Mouse (Mus musculus) forelimb bud, embryonic 11.5 days (tissue): Measurements from ENCODE around the gene Zfp831.

Experiments used
- DNase-seq: peaks from one replicate; pipeline ENCODE4 v3.0.0-alpha.2; 2012; ENCODE audit warnings: low read depth, low spot score

The Zfp831 gene

DNA sequence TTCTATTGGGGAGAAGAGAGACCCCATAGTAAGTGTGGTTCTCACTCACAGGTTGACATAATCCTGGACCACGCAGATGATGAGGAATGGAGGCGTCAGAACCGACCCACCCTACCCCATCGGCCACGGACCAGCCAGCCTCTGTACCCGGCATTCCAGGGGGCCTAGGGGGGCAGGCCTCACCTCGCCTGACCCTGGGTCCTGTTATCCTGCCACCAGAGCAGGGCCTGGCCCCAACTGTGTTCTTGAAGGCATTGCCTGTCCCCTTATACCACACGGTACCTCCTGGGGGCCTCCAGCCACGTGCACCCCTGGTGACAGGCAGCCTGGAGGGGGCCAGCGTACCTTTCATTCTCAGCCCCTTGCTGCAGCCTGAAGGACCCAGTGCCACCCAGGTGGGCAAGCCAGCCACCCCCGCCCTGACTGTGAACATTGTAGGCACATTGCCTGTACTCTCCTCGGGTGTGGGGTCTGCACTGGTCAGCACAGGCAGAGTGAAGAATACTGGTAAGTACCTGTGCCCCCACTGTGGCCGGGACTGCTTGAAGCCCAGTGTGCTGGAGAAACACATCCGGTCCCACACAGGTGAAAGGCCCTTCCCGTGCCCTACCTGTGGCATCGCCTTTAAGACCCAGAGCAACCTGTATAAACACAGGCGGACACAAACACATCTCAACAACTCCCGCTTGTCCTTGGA lies at the start of gene Zfp831:
Zfp831 (plus strand) TSS at position 87 of the 697 bp plus-strand sequence.
- DNase-seq = no peak

DNA sequence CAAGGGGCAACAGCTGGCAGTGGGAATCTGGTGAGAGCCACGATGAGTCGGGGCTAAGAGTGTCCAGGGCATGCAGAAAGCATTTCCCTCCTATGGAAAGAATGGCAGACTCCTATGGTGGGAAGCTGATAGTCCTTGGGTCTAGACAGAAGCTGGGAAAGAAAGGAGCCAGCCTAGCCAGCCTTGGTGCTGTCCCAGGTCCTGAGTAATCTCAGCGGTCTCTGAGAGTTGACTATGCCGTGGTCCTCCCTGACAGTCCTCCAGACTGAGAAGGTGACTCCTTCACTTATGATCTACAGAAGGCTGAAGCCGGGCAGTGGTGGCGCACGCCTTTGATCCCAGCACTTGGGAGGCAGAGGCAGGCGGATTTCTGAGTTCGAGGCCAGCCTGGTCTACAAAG lies 48.4 kb upstream of the Zfp831 start:
- DNase-seq = peak; percentile 21

DNA sequence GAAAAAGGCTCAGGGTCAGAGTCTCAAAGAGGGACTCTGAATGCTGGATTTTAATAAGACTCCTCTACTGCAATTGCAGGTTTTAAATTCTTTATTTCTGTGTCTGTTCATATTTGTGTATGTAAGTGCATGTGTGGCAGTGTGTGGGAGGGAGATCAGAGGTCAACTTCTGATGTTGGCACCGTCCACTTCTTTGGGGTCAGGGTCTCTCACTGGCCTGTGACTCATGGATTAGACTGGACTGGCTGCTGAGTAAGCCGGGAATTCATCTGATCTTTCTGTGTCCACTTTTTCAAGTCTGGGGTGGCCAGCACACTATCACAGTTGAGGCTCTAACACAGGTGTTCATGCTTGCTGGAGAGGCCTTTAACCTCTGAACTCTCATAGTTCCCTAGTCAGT lies 47.7 kb upstream of the Zfp831 start:
- DNase-seq = no peak

DNA sequence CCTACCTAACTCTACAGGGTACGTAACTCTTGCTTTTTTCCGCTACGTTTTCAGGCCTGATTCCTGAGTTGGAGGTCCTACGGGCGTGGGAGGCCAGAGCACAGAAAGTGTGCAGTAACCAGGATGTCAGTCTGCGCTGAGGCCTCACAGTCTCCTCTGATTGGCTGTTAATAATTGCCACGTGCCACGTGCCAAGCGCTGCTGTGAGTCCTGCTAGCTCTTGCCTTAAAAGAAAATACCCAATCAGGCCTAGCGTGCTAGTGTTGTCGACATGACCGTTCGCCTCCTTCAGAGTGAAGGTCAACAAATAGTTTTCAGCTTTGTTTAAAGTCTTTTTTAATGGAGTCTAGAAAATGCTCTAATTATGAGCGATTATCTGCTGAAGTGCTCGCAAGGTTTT lies 46.9 kb upstream of the Zfp831 start:
- no peak for DNase-seq

DNA sequence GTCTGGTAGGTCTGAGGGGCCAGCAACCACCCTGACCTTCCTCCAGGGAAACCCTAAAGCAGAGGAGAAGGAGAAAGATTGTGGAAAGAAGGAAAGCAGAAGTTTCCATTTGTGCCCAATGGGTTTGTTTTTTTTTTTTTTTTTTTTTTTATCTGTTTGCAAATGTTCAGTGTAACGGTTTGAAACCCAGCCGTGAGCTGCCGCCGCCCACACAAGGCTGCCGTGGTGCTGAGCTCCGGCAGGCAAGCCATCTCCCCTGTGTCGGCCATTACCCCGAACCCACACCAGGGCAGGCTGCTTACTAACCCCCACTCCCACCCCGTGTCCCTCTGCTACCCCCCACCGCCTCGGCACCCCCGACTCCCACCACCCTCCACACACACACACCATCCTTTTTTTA lies 44.9 kb upstream of the Zfp831 start:
- DNase-seq = no peak

DNA sequence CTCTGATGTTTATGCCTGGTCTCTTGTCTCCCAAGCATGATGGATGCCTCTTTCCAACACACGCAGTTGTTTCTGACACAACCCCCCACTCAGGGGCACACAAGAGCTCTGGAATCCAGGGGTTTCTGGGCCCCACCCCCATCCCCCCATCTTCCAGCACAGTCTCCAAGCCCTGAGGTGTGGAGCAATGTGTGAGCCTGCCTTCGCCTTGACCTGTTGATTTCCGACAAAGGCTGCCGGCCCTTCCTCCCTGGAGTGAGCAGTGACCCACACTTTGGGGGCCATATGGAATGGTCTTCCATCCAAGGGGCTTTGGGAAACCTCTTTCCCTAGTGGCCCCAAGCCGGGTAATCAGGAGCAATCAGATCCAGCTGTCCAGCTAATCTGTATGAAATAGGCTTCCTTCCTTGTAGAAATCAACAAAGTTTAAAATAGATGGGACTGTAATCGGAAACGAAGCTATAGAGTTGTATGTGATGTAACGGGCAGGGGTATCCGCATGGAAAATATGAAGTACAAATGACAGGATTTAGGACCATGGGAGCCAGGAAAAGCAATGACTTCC lies 44.2 kb upstream of the Zfp831 start:
- DNase-seq = no peak

DNA sequence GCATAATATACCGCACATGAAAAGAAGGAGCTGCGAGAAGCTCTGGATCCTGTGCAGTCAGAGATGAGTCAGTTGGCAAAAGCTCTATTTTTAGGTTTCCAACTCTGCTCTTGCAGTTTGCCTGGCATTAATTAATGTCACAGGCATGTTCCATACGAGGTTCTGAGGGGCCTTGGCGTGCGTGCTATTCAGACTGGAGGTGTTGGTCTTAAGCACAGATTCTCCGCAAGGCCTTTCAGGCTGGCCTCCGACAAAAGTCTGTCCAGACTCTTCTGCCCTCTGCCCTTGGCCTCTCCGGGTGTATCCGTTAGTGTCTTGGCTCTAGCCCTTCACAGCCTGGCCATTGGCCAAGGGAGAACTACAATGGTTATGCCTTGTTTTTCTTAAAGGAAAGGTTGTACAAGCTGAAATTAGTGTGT lies 43.5 kb upstream of the Zfp831 start:
- no peak for DNase-seq

DNA sequence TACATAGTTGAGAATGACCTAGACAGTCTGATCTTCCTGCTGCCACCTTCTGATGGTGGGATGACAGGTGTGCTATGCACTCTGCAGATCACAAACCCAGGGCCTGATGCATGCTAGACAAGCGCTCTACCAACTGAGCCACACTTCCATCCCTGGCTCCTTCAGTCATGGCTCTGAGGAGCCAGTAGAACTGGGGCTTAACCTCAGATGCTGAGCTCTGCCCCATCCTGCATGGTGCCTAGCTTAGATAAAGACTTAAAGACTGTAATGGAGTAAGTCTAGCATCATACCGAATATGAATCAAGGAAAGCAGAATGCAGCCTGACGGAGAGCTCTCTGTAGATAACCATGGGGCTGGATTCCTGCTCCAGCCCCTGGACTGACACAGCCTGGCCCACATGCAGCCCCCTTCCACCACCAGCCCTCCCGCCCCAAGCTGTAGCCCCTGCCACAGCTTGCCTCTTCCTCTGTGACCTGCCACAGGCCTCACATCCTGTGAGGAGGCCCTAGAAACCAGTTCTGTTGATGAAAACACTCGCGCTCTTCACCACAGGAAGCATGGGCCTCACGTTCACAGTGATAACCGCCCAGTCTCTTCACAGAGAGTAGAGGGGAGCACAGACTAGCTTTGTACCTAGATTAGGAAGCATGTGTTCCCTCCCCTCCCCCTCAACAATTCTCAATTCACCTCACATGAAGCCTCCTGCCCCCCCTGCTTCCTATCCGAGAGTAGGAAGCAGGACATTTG lies 41.2 kb upstream of the Zfp831 start:
- no peak for DNase-seq

DNA sequence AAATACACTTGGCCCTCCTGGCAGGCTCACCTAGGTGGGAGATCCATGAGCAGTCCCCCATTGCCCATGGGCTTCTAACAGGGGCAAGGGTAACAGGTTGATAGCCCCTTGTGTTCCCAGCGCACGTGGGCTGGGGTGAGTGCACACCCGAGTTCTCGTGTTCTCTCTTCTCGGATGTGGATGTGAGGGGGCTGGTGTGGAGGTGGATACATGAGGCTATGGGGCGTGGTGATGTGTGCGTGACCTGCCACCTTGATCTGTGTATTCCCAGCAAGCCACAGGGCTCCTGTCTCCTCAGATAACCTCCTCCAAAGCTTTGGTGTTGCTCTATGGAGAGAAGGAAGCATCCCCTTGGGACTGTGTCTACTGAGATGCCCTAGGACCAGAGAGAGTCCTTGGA lies 40.0 kb upstream of the Zfp831 start:
- DNase-seq = no peak

DNA sequence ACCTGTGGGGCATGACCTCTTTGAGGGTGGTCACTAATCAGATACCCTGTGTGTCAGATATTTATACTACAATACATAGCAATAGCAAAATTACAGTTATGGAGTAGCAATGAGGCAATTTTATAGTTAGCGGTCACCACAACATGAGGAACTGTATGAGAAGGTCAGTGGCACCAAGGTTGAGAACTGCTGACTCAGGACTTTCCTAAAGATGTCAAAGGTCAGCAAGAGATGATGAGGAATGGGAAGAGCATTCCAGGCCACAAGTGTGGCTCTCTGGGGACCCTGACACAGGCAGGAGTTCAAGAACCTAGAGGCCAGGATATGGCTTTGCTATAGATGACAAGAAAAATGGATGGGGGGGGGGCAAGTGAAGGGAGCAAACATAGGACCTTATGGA lies 38.3 kb upstream of the Zfp831 start:
- DNase-seq = no peak

DNA sequence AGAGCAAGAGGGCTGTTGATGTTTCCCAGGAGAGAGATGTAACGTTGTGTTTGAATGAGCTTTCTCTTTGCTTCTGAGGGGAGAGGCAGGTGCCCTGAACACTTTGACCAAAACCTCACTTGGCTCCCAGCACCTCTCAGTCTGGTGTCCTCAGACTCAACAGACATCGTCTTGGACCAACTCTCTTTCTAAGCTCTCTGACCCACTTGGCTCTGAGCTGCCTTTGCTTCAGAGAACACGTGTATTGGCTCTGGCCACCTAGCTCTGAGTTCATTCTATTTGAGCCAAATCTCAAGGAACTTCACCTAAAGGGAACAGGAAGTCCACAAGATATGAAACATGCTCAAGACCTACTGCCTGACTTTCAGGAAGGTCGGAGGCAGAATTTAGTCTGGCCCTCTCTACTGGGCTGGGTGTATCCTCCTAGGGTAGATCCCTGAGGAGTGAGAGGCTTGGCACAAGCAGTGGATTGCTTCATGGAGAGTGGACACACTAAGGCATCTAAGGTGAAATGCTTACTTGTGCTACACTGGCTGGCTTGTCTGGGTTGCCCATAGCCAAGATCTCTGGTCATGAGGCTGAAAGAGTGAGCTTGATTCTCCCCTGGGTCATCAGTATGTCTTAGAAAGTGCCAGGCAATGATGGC lies 37.8 kb upstream of the Zfp831 start:
- no peak for DNase-seq

DNA sequence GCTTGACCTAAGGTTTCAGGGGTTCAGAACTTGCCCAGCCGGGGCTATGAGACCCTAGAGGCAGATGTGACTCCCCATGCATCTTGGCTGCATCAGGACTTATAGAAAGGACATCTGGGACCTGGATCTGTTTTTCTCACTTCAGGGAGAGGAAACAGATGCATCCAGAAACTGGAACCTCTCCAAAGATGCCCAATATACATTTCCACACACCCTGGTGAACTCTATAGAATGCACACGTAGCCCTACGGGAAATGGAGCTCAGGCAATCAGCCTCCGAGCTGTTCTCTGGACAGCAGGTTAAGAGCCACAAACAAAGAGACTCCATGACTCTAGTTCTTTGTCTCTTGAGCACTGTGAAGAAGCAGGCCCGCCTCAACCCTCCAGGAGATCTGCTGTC lies 37.0 kb upstream of the Zfp831 start:
- no peak for DNase-seq

DNA sequence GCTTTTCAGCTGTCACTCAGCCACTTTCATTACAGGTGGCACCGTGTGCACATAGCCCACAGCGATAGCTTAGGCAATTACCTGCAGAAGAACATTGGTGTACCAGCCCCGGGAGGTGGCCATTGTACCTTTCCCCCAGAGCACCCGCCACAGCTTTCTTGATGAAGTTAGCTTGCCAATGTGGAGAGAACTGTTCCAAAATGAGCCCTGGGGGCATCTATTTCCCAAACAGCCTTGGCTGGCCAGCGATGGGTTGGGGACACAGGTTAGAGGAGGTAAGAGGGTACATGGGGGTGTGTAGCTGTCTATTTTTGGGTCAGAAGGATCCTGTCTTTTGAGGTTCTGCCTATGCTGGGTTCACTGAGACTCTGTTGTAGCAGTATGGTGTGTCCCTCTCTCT lies 33.4 kb upstream of the Zfp831 start:
- no peak for DNase-seq

DNA sequence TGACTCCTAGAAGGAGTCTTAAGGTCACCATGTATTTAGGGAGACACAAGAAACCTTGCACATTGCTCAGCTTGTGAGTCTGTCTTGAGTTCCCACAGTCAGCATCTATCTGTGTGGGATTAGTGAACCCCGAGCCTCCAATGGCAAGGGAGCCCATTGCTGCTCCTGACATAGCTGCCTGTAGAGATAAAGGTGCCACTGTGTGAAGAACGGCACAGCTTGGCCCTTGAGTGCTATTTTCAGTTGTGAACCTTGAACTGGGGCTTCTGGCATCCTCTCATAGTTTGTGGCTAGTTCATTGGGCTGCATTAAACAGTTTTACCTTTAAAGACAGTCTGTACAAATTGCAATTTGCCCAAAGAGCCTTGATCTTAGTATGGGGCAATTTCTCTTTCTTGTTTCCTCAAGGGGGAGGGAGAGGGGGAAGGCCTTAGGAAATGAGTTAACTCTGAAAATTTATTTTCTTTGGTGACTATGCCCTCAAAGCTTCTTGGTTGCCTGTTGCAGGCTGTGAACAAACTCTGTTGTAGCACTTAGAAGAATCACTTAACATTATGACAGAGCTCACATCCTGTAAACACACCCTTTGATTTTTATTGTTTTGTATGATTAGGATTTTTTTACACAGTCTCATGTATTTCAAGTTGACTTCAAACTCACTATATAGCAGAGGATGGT lies 30.8 kb upstream of the Zfp831 start:
- DNase-seq = no peak

DNA sequence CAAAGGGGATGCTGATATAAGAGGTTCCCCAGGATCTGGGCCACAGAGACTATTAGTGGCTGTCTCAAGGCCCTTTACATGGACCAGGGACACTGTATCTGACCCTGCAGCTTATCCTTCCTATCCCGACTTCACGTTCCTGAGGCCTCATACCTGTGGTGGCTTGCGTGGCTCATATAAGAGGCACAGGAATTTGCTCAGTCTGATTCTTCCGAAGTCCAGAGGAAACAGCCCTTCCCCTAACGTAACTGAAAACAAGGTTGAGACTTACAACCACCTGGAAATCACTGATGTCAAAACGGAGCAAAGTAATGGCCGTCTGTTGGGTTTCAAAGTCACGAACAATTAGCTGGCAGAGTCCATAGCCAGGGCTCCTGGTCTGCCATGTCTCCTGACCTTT lies 30.1 kb upstream of the Zfp831 start:
- no peak for DNase-seq

DNA sequence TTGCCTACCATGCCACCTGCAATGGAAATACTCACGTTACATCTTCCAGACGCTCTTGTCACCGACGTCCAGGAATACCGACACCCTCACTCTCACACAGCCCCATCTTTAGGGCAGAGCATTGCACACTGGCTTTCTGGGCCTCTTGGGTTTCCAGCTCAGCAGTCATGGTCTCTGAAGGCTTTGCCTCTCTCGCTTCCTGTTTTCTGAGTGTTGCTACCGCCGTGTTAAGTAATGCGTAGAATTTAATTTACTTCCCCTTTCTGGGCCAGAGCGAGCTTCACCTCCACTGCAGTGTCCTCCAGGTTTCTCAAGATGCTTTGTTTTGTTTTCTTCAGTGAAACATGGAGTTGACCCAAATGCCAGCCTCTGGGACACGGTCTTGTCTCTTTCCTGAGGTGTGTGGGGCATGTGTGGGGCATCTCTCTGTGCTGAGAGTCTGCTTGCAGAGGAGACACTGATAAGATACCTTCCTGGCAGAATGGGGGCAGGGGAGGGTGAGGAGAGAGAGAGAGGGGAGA lies 29.4 kb upstream of the Zfp831 start:
- no peak for DNase-seq

DNA sequence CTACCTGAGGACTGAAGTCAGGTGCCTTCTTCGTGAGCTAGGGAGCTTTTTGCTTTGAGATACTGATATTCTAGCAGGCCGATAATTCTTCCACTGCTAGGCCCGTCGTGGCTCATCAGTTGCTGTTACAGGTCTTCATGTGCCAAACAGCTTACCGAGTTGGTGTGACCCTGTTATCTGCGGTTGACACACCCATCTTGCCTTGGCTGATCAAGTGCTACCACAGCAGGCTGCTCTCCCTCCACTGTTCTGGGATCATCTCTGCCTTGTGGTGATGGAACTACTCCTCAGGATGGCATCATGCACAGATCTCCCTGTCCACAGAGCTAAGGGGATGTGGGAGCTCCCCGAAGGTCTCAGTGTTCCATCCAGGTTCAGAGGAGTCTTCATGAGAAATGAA lies 21.5 kb upstream of the Zfp831 start:
- no peak for DNase-seq

DNA sequence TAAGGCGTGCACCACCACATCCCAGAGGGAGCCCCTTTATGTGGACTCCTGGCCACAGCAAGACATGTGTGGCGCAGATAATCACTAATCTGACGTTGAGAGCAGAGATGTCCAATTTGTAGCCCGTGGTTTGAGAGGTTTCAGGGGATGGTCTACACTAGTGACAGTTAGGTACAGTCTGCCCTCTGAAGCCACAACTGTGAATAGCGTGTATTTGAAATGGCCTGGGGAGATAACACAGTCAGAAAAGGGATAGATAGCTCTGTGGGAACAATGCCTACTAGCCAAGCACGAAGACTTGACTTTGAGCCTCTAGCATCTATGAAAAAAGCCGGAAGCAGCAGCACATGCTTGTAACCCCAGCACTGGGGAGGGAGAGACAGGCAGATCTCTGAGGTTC lies 18.9 kb upstream of the Zfp831 start:
- DNase-seq = no peak

DNA sequence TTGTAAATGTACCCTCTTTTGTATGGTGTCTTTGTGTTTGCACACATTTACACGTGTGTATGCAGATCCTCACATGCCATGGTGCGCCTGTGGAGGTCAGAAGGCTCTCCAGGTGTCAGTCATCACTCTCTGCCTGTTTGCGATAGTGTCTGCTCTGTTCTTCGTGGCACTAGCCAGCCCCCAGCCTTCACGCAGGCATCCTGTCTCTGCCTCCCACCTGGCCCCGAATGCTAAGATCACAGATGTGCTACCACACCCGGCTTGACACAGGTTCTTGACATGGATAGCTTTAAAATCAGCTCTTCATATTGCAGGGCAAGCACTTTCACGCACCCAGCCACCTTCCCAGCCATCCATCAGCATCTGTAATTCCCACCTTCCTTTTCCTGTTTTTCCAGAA lies 16.3 kb upstream of the Zfp831 start:
- no peak for DNase-seq

DNA sequence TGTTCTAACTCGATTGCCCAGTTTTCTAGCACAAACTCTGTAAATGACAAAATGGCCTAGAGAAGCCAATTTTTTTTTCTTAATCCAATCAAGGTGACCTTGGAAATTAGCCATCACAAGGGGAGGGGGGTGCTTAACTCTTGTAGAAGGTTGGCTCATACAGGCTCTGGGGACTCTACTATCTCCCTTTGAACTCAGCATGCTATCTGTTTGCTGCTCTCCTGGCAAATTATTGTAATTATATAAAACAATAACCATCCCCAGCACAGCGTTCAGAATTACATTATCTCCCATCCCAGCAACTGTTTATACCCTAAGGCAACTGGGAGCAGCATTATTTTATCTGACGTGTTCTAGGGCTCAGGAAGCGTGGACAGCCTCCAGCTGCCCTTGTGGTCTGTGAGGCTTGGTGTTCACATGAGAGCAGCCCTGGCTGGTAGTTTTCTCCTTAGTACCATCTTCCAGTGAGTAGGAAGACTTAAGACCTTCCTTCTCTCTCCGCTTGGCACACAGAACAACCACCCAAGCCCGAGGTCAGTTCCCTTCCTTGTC lies 14.0 kb upstream of the Zfp831 start:
- DNase-seq = no peak

DNA sequence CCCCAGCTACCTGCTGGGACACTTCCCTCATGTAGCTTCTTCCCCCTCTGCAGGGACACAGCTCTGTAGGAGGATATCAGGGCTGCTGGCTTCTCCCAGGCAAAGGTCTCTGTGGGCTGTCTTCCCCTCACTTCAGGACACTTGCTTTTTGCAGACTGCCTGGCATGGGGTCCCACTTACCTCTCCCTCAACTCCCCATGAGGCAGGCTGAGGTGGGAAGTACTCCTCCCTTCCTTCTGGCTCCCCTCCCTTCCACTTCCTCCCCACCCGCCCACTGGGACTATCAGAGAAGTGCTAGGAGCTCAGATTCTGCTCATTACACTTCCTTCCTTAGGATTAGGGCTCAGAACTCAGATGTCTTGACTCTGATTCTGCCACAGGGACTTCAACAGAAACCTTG lies 6.6 kb upstream of the Zfp831 start:
- DNase-seq = no peak

DNA sequence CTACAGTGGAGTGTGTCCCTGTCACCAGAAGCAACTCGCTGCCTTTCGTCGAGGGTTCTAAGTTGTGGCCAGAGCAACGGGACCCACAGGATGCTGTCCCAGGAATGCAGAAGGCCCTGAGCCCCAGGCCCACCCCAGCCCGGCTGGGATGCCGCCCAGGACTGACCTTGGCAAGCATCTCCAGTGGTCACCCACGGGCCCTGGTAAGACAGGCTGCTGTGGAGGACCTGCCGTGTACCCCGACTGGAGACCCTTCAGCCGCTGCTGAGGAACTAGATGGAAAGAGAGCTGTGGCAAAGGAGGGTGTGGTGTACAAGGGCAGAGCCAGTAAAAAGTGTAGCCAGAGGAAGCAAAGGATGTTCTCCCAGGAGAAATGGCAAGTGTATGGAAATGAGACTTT lies 1.6 kb downstream of the Zfp831 start:
- DNase-seq = no peak
